Mouse (Mus musculus): Measurements from ENCODE around the gene Acsbg2. TPM values are rescaled to one million over a fixed set of nuclear protein-coding genes. Genes with fewer than 3 reads are reported as not detected.

The Acsbg2 gene
- total and polyA plus RNA-seq, 2 experiments from 2014 or later, result 0.11 TPM; not detected in 1

DNA sequence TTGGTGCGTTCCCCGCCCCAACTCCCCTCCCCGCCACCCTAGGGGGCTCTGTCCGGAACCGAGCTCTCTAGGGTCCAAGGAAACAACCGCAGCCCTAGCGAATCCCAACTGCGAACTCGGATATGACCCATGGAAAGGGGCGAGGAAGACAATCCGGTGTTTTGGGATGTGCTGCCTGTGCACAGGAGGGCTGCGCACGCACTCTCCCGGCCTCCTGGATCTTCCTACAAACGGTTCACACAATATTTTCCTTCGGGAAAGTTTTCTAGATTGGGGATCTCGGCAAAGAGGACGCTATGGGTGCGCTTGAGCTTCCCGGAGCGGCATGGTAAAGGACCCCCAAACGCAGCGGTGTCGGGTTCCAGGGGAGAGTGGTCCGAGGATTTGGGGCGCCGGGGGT lies 44.5 kb downstream of the Acsbg2 start:
- no peak for DNase-seq (ENCODE audit: low spot score)
- Histone ChIP-seq H3K27me3 (ENCODE audit: insufficient read depth, low read length) (peaks cover 12% of the 10 kb centered on the region; the same call in 1 of the 2 replicates), H3K4me2 (ENCODE audit: low read depth, low read length, poor library complexity, severe bottlenecking) (peak overlapping the region; percentile 93), H3K4me3 (ENCODE audit: low read depth, low read length) (peak overlapping the region; percentile 57), H3K36me3 (ENCODE audit: insufficient read depth, low read length) (no peaks in the 10 kb centered on the region), H3K9ac (replicated peaks; ENCODE audit: low read length, poor library complexity, severe bottlenecking) (0 out of 2 replicates have a peak overlapping the region, but pooled peaks have one; percentile 1), H3K9me3 (ENCODE audit: low read length) (no peaks in the 10 kb centered on the region), H3K4me1 (ENCODE audit: insufficient read depth, low read length) (peaks cover 6% of the 10 kb centered on the region; the same call in 1 of the 2 replicates), H3K27ac (ENCODE audit: low read depth, low read length) (no peak overlapping the region)
- no peak for TF ChIP-seq CTCF (IDR thresholded peaks at IDR 0.05)
- ATAC-seq (ENCODE audit: low FRiP score), result no peak
- 1% methylated on average over 27 of the region's 27 CpGs for WGBS

DNA sequence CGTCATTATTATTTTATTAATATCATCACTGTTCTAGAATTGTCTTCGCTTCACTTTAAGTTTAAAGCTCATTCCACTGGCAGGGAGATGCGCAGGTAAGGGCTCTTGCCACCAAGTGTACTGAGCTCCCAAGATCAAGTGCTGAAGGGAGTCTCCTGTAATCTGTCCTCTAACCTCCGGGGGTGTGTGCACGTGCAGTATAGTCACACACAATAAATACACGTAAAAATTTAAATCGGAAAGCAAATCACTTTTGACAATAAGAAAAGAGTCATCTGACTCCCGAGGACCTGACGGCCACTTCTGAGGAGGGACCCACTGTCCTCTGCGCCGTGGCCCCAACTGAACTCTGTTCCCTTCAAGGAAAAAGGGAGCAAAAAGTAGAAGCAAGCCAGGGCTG lies 45.1 kb downstream of the Acsbg2 start:
- WGBS, result 34% methylated on average over 11 of the region's 11 CpGs
- ATAC-seq (ENCODE audit: low FRiP score), result no peak
- H3K9ac ChIP-seq (replicated peaks; ENCODE audit: low read length, poor library complexity, severe bottlenecking), result no peak overlapping the region

DNA sequence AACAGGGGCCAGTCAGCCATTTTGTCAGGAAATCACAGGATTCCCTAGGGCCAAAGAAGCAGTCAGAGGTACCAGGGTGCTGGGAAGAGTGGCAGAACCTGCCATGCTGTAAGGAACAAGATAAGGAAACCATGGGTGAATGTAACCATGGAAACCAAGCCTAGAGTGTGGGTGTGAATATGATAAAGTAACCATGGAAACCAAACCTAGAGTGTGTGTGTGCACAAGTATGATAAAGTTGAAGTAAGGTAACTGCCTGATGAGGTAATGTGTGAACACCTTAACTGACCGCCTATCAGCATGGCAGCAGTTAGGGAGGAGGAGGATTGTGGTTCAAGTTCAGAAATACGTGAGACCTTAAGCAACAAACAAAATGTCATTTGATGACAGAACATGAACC lies 47.5 kb downstream of the Acsbg2 start:
- H3K4me3 ChIP-seq (ENCODE audit: low read depth, low read length), result no peak overlapping the region
- no peak overlapping the region for H3K27ac ChIP-seq (ENCODE audit: low read depth, low read length)
- no peaks in the 10 kb centered on the region for H3K36me3 ChIP-seq (ENCODE audit: insufficient read depth, low read length)
- ATAC-seq (ENCODE audit: low FRiP score), result no peak
- DNase-seq (ENCODE audit: low spot score), result peak; percentile 22
- peaks cover 12% of the 10 kb centered on the region; the same call in 1 of the 2 replicates for H3K27me3 ChIP-seq (ENCODE audit: insufficient read depth, low read length)
- H3K4me2 ChIP-seq (ENCODE audit: low read depth, low read length, poor library complexity, severe bottlenecking), result no peak overlapping the region
- TF ChIP-seq CTCF (IDR thresholded peaks at IDR 0.05), result no peak
- H3K4me1 ChIP-seq (ENCODE audit: insufficient read depth, low read length), result peaks cover 6% of the 10 kb centered on the region; the same call in 1 of the 2 replicates
- no peaks in the 10 kb centered on the region for H3K9me3 ChIP-seq (ENCODE audit: low read length)
- no peak overlapping the region for H3K9ac ChIP-seq (replicated peaks; ENCODE audit: low read length, poor library complexity, severe bottlenecking)
- 89% methylated on average over 2 of the region's 2 CpGs for WGBS

More for the DNA sequence above, 45.1 kb downstream of the Acsbg2 start:
- no peak overlapping the region for H3K27ac ChIP-seq (ENCODE audit: low read depth, low read length)
- no peaks in the 10 kb centered on the region for H3K36me3 ChIP-seq (ENCODE audit: insufficient read depth, low read length)
- peaks cover 6% of the 10 kb centered on the region; the same call in 1 of the 2 replicates for H3K4me1 ChIP-seq (ENCODE audit: insufficient read depth, low read length)
- H3K4me2 ChIP-seq (ENCODE audit: low read depth, low read length, poor library complexity, severe bottlenecking), result peak overlapping the region; percentile 93; the same call in 1 of the 2 replicates
- TF ChIP-seq CTCF (IDR thresholded peaks at IDR 0.05), result no peak
- no peaks in the 10 kb centered on the region for H3K9me3 ChIP-seq (ENCODE audit: low read length)
- peaks cover 12% of the 10 kb centered on the region; the same call in 1 of the 2 replicates for H3K27me3 ChIP-seq (ENCODE audit: insufficient read depth, low read length)
- DNase-seq (ENCODE audit: low spot score), result no peak
- peak overlapping the region; percentile 57 for H3K4me3 ChIP-seq (ENCODE audit: low read depth, low read length)

DNA sequence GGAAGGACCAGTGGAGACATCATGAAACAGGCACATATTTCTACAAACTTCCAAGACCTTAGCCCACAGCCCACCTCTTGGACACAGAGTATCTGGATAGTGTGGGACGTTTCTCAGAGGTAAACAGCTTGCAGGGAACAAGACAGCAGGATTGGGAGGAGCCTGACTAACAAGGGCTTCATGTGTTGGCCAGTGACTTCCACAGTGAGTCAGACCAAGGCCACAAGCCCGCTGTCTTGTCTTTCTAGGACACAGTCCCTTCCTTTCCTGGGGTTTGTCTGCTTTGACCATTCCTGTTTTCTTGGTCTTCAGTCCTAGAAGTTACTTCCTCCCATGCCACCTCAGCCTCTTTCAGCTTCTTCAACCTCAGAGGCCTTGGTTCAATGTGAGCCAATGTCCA lies 50.9 kb downstream of the Acsbg2 start:
- Histone ChIP-seq H3K9me3 (ENCODE audit: low read length) (no peaks in the 10 kb centered on the region), H3K4me2 (ENCODE audit: low read depth, low read length, poor library complexity, severe bottlenecking) (no peak overlapping the region), H3K4me1 (ENCODE audit: insufficient read depth, low read length) (no peaks in the 10 kb centered on the region), H3K27me3 (ENCODE audit: insufficient read depth, low read length) (no peaks in the 10 kb centered on the region), H3K4me3 (ENCODE audit: low read depth, low read length) (no peak overlapping the region), H3K27ac (ENCODE audit: low read depth, low read length) (no peak overlapping the region), H3K9ac (replicated peaks; ENCODE audit: low read length, poor library complexity, severe bottlenecking) (no peak overlapping the region), H3K36me3 (ENCODE audit: insufficient read depth, low read length) (no peaks in the 10 kb centered on the region)
- 70% methylated on average over 2 of the region's 2 CpGs for WGBS
- DNase-seq (ENCODE audit: low spot score), result no peak
- no peak for TF ChIP-seq CTCF (IDR thresholded peaks at IDR 0.05)
- ATAC-seq (ENCODE audit: low FRiP score), result no peak

DNA sequence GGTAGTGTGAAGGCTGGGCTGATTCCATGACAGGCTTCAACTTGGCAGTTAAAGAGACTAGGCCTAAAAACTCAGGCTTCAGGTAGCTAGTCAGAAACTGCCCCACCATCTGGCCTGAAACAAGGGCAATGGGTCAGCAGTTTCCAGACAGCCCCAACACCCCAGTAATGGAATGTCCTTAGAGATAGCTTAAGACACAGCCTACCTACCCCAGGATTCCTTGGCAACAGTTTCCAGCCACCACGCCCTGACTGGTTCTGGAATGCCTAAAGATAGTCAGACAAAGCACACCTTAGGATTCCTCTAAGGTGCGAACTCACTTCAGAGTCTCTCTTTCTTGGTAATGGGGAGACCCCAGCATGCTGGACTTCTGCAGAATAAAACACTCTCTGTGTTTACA lies 51.9 kb downstream of the Acsbg2 start:
- no peak for DNase-seq (ENCODE audit: low spot score)
- no peak for ATAC-seq (ENCODE audit: low FRiP score)
- no peak overlapping the region for H3K4me2 ChIP-seq (ENCODE audit: low read depth, low read length, poor library complexity, severe bottlenecking)
- H3K4me1 ChIP-seq (ENCODE audit: insufficient read depth, low read length), result no peaks in the 10 kb centered on the region
- no peak overlapping the region for H3K27ac ChIP-seq (ENCODE audit: low read depth, low read length)
- no peaks in the 10 kb centered on the region for H3K9me3 ChIP-seq (ENCODE audit: low read length)
- H3K9ac ChIP-seq (replicated peaks; ENCODE audit: low read length, poor library complexity, severe bottlenecking), result no peak overlapping the region
- H3K4me3 ChIP-seq (ENCODE audit: low read depth, low read length), result no peak overlapping the region
- H3K27me3 ChIP-seq (ENCODE audit: insufficient read depth, low read length), result no peaks in the 10 kb centered on the region
- no peak for TF ChIP-seq CTCF (IDR thresholded peaks at IDR 0.05)
- 95% methylated on average over 2 of the region's 2 CpGs for WGBS
- H3K36me3 ChIP-seq (ENCODE audit: insufficient read depth, low read length), result no peaks in the 10 kb centered on the region

- ATAC-seq (ENCODE audit: low FRiP score) (no peak), DNase-seq (ENCODE audit: low spot score) (peak; percentile 51)
- no peaks in the 10 kb centered on the region for H3K36me3 ChIP-seq (ENCODE audit: insufficient read depth, low read length)
- no peak for TF ChIP-seq CTCF (IDR thresholded peaks at IDR 0.05)
- H3K27me3 ChIP-seq (ENCODE audit: insufficient read depth, low read length), result no peaks in the 10 kb centered on the region
- no peak overlapping the region for H3K9ac ChIP-seq (replicated peaks; ENCODE audit: low read length, poor library complexity, severe bottlenecking)
- H3K4me2 ChIP-seq (ENCODE audit: low read depth, low read length, poor library complexity, severe bottlenecking), result no peak overlapping the region
- peaks cover 6% of the 10 kb centered on the region for H3K4me1 ChIP-seq (ENCODE audit: insufficient read depth, low read length)
- no peak overlapping the region for H3K27ac ChIP-seq (ENCODE audit: low read depth, low read length)
- H3K4me3 ChIP-seq (ENCODE audit: low read depth, low read length), result no peak overlapping the region
- no peaks in the 10 kb centered on the region for H3K9me3 ChIP-seq (ENCODE audit: low read length)
- WGBS, result 73% methylated on average over 8 of the region's 8 CpGs
Observed at GRCm38 (mm10) chr17:56819694-56820111, 54.5 kb downstream of the Acsbg2 start.
